Mouse (Mus musculus): ENCODE results near the gene Cd40. TPM values are rescaled to one million over a fixed set of nuclear protein-coding genes. Genes with fewer than 3 reads are reported as not detected.
A peak's percentile ranks its signal among the peaks of the same experiment; 100 is the strongest.

Gene Cd40
- polyA plus RNA-seq, 1 experiment from 2014 or later, result 7.7 TPM

DNA sequence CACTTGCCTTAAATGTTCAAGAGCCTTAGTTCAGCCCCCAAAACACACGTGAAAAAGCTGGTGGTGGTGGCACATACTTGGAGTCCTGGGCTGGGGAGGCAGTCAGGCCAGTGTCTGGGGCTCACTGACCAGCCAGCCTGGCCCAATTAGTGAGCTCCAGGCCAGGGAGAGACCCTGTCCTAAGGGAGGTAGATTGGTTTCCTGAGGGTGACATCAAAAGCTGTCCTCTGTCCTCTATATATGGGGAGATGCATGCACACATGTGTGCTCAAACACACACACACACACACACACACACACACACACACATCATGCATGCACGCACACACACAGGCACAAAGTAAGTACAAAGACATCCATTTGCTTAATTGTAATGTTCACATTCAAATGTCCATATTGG, 11.7 kb upstream of the Cd40 start:
- Histone ChIP-seq H3K27me3 (replicated peaks; ENCODE audit: control insufficient read depth, insufficient read depth, low read length) (no peaks in the 10 kb centered on the region; the same call in 1 of the 2 replicates), H3K27ac (ENCODE audit: low read depth, low read length) (no peak overlapping the region), H3K36me3 (ENCODE audit: control insufficient read depth, insufficient read depth, low read length) (no peaks in the 10 kb centered on the region), H3K4me2 (no peak overlapping the region), H3K9me3 (ENCODE audit: control insufficient read depth, low read length) (no peaks in the 10 kb centered on the region), H3K4me3 (ENCODE audit: low read depth, low read length) (no peak overlapping the region), H3K4me1 (replicated peaks; ENCODE audit: control insufficient read depth, insufficient read depth, low read length) (no peaks in the 10 kb centered on the region), H3K9ac (ENCODE audit: low read depth, low read length) (no peak overlapping the region)
- 53% methylated on average over 2 of the region's 2 CpGs for WGBS
- ATAC-seq (replicated peaks; ENCODE audit: low FRiP score) (no peak), DNase-seq (ENCODE audit: low spot score) (no peak)

DNA sequence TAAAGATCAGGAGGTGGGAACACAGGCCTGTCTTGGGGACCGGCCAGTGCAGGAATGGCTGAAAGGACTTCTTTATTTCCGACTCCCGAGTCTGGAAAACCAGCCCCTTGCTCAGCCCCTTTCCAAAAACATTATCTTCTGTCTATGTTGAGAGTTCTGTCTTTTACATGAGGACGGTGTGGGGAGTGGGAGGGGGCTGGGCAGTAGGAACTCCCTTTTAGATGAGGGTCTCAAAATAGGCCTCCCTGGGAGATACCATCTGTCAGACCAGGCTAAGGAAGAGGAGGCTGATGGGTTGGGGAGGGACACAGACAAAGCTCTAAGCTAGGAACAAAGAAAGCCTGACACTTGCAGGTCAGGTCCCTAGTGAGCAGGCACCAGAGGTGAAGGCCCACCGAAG, 6.4 kb upstream of the Cd40 start:
- WGBS, result 59% methylated on average over 5 of the region's 5 CpGs
- ATAC-seq (replicated peaks; ENCODE audit: low FRiP score) (no peak), DNase-seq (ENCODE audit: low spot score) (no peak)
- no peaks in the 10 kb centered on the region for H3K9me3 ChIP-seq (ENCODE audit: control insufficient read depth, low read length)
- no peak overlapping the region for H3K4me3 ChIP-seq (ENCODE audit: low read depth, low read length)
- H3K27ac ChIP-seq (ENCODE audit: low read depth, low read length), result no peak overlapping the region
- H3K9ac ChIP-seq (ENCODE audit: low read depth, low read length), result no peak overlapping the region
- H3K4me2 ChIP-seq, result no peak overlapping the region
- no peaks in the 10 kb centered on the region for H3K4me1 ChIP-seq (replicated peaks; ENCODE audit: control insufficient read depth, insufficient read depth, low read length)
- H3K36me3 ChIP-seq (ENCODE audit: control insufficient read depth, insufficient read depth, low read length), result no peaks in the 10 kb centered on the region
- H3K27me3 ChIP-seq (replicated peaks; ENCODE audit: control insufficient read depth, insufficient read depth, low read length), result no peaks in the 10 kb centered on the region; the same call in none of the 2 replicates

DNA sequence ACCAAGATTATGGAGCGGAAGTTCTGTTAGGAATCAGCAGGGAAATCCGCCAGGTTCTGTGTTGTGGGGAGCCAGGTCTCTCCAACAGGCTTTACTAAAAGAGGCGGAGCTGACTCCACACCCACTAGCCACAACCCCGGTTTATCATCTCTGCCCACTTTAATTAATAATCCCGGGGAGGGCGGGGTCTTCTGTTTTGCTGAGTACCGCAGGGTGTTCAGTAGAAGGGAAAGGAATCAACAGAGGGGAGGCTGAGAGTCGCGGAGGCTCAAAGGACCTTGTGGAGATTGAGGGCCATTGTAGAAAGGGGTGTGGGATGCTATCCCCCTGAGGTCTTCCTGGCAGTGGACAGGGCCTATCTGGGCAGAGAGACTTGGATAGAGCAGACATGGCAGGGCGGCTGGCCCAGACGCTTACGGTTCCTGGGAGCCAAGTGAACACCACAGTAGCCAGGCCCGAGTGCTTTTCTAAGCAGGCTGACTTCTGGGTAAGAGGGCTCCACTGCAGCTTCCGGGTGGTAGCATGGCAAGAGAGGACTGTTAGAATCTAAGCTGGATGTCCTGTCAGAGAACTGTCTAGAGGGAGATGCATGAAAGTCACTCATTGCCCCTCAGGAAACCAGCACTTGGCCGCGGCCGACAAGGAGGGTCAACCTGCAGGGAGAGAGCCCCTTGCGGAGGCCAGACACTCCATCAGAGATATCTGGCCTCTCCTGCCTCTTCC, 4.4 kb upstream of the Cd40 start:
- WGBS, result 62% methylated on average over 18 of the region's 18 CpGs
- no peak overlapping the region for H3K4me2 ChIP-seq
- DNase-seq (ENCODE audit: low spot score) (no peak), ATAC-seq (replicated peaks; ENCODE audit: low FRiP score) (no peak)
- H3K27me3 ChIP-seq (replicated peaks; ENCODE audit: control insufficient read depth, insufficient read depth, low read length), result peaks cover 16% of the 10 kb centered on the region
- H3K9me3 ChIP-seq (ENCODE audit: control insufficient read depth, low read length), result no peaks in the 10 kb centered on the region
- H3K27ac ChIP-seq (ENCODE audit: low read depth, low read length), result no peak overlapping the region
- no peak overlapping the region for H3K4me3 ChIP-seq (ENCODE audit: low read depth, low read length)
- H3K36me3 ChIP-seq (ENCODE audit: control insufficient read depth, insufficient read depth, low read length), result no peaks in the 10 kb centered on the region
- H3K9ac ChIP-seq (ENCODE audit: low read depth, low read length), result no peak overlapping the region
- H3K4me1 ChIP-seq (replicated peaks; ENCODE audit: control insufficient read depth, insufficient read depth, low read length), result no peaks in the 10 kb centered on the region

DNA sequence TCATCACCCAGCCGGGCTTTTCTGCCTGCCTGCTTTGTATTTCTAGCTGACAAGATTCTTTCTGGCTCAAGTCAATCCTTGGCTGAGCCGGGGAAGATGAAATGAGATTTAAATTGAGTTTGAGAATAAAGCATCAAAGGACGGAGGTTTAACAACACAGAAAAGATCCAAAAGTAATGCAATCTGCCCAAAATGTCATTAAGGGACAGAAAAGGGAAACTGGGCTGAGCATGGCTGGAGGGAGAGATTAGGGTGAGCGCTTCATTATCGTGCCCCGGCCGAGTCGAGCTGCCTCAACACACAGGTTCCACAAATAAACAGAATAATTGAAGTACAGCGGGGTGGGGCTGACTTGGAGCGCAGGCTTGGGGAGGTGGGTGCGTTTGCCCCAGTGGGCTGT, 3.9 kb upstream of the Cd40 start:
- H3K36me3 ChIP-seq (ENCODE audit: control insufficient read depth, insufficient read depth, low read length), result no peaks in the 10 kb centered on the region
- H3K4me3 ChIP-seq (ENCODE audit: low read depth, low read length), result no peak overlapping the region
- H3K4me1 ChIP-seq (replicated peaks; ENCODE audit: control insufficient read depth, insufficient read depth, low read length), result no peaks in the 10 kb centered on the region; the same call in 1 of the 2 replicates
- no peak overlapping the region for H3K9ac ChIP-seq (ENCODE audit: low read depth, low read length)
- DNase-seq (ENCODE audit: low spot score) (no peak), ATAC-seq (replicated peaks; ENCODE audit: low FRiP score) (no peak)
- H3K4me2 ChIP-seq, result no peak overlapping the region
- no peaks in the 10 kb centered on the region for H3K9me3 ChIP-seq (ENCODE audit: control insufficient read depth, low read length)
- H3K27me3 ChIP-seq (replicated peaks; ENCODE audit: control insufficient read depth, insufficient read depth, low read length), result peaks cover 19% of the 10 kb centered on the region
- 37% methylated on average over 11 of the region's 11 CpGs for WGBS
- no peak overlapping the region for H3K27ac ChIP-seq (ENCODE audit: low read depth, low read length)

DNA sequence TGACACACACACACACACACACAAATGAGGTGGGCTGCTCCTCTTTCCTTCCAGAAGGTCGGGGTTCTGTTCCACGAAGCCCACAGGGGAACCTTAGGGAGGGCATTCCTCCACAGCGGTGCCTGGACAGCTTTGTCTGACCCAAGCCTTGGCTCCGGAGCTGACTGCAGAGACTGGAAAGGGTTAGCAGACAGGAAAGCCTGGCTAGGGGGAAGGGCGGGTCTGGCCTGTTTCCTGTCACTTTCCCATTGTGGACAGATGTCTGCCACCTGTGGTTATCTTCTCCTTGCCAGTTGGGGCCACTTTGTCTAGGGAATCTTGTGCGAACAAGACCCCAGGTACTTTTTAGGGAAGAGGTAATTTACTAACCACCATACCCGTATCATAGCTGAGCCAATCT, 478 bp downstream of the Cd40 start:
- Histone ChIP-seq H3K4me2 (peak overlapping the region; percentile 56), H3K36me3 (ENCODE audit: control insufficient read depth, insufficient read depth, low read length) (no peaks in the 10 kb centered on the region), H3K4me3 (ENCODE audit: low read depth, low read length) (peak overlapping the region; percentile 41), H3K9ac (ENCODE audit: low read depth, low read length) (peak overlapping the region; percentile 49; the same call in 1 of the 2 replicates), H3K27me3 (replicated peaks; ENCODE audit: control insufficient read depth, insufficient read depth, low read length) (peaks cover 24% of the 10 kb centered on the region), H3K27ac (ENCODE audit: low read depth, low read length) (no peak overlapping the region; the same call in 1 of the 2 replicates), H3K9me3 (ENCODE audit: control insufficient read depth, low read length) (no peaks in the 10 kb centered on the region), H3K4me1 (replicated peaks; ENCODE audit: control insufficient read depth, insufficient read depth, low read length) (no peaks in the 10 kb centered on the region; the same call in 1 of the 2 replicates)
- WGBS, result 4% methylated on average over 7 of the region's 7 CpGs
- ATAC-seq (replicated peaks; ENCODE audit: low FRiP score), result no peak
- DNase-seq (ENCODE audit: low spot score), result no peak

DNA sequence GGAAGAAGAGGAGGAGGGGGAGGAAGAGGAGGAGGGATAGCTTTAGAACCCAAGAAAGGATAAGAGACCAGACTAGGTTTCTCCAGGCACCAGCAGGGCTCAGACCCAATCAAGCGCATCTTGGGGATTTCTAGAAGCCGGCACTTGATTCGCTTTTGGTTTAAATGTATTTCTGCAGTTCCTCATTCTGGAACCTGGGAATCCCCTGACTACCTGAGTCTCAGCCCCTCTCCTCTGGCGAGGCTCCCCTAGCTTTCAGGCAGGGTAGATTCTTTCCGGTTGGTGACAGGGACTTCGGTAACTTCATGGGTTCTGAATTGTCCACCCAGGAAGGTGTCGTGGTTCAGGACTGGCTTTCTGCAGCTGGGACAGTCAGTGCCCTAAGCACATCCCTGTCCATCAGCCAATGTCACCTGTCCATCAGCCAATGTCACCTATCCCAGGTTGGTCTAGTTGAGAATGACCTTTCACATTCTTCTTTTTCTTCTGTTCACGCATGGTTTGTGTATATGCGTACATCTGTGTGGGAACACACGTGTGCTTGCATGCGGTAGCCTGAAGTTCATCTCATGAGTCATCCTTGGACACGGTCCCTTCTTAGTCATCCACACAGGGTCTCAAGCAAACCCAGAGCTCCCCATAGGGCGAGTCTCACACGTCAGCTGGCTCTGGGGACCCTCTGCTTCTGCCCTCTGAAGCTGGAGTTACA, 1.1 kb downstream of the Cd40 start:
- Histone ChIP-seq H3K4me1 (replicated peaks; ENCODE audit: control insufficient read depth, insufficient read depth, low read length) (no peaks in the 10 kb centered on the region; the same call in 1 of the 2 replicates), H3K36me3 (ENCODE audit: control insufficient read depth, insufficient read depth, low read length) (no peaks in the 10 kb centered on the region), H3K4me3 (ENCODE audit: low read depth, low read length) (peak overlapping the region; percentile 41; the same call in 1 of the 2 replicates), H3K4me2 (peak overlapping the region; percentile 56), H3K9me3 (ENCODE audit: control insufficient read depth, low read length) (no peaks in the 10 kb centered on the region), H3K9ac (ENCODE audit: low read depth, low read length) (no peak overlapping the region), H3K27me3 (replicated peaks; ENCODE audit: control insufficient read depth, insufficient read depth, low read length) (peaks cover 24% of the 10 kb centered on the region), H3K27ac (ENCODE audit: low read depth, low read length) (no peak overlapping the region)
- ATAC-seq (replicated peaks; ENCODE audit: low FRiP score) (no peak), DNase-seq (ENCODE audit: low spot score) (no peak)
- WGBS, result 71% methylated on average over 14 of the region's 14 CpGs

DNA sequence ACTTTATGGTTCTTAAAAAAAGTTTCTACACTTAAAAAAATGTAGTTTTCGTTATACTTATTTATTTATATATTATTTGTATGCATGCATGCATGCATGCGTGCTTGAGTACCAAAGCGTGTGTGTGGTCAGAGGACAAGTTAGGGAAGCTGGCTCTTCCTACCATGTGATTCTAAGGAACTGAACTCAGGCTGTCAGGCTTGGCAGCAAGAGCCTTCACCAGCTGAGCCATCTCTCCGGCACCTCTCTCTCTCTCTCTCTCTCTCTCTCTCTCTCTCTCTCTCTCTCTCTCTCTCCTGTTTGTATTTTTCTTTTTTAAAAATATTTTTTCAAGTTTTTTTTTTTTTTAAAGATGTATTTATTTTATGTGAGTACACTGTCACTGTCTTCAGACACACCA, 4.5 kb downstream of the Cd40 start:
- Histone ChIP-seq H3K27ac (ENCODE audit: low read depth, low read length) (no peak overlapping the region), H3K4me3 (ENCODE audit: low read depth, low read length) (no peak overlapping the region), H3K27me3 (replicated peaks; ENCODE audit: control insufficient read depth, insufficient read depth, low read length) (peaks cover 17% of the 10 kb centered on the region), H3K4me1 (replicated peaks; ENCODE audit: control insufficient read depth, insufficient read depth, low read length) (no peaks in the 10 kb centered on the region; the same call in 1 of the 2 replicates), H3K4me2 (no peak overlapping the region), H3K36me3 (ENCODE audit: control insufficient read depth, insufficient read depth, low read length) (no peaks in the 10 kb centered on the region), H3K9me3 (ENCODE audit: control insufficient read depth, low read length) (no peaks in the 10 kb centered on the region), H3K9ac (ENCODE audit: low read depth, low read length) (no peak overlapping the region)
- ATAC-seq (replicated peaks; ENCODE audit: low FRiP score), result no peak
- no peak for DNase-seq (ENCODE audit: low spot score)
- WGBS, result 91% methylated on average over 4 of the region's 4 CpGs

DNA sequence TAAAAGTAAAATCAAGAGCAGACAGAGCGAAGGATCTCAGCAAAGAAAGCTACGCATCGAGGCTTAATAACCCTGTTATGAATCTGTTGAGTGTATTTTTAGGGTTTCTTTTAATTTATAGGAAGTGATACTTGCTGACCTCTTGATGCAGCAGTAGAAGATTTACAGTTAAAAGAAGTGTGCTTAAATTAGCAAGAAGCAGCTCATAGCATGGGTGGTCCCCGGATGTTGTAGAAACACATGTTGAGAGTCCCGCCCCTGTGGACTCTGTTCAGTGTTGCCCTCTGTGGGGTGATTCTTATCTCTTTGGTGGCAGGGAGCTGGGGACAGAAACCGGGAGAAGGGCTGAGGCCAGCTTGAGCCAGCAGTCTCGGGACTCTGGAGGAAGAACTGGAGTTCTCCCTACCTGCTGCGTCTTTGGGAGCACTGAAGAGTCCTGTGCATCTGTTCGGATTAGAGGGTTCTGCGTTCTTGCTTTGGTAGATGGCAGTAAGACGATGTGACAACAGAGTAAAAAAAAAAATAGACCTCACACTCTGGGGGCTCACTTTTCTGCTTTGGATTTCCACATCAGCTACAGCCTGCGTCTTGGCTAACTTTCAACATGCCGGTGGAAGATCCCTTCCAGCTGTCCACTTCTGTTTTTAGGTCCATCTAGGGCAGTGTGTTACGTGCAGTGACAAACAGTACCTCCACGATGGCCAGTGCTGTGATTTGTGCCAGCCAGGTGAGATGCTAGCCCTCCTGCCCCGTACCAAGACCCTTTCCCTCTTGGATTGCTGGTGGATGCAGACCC, 6.4 kb downstream of the Cd40 start:
- Histone ChIP-seq H3K9ac (ENCODE audit: low read depth, low read length) (no peak overlapping the region), H3K27me3 (replicated peaks; ENCODE audit: control insufficient read depth, insufficient read depth, low read length) (peaks cover 2% of the 10 kb centered on the region; the same call in 1 of the 2 replicates), H3K4me1 (replicated peaks; ENCODE audit: control insufficient read depth, insufficient read depth, low read length) (no peaks in the 10 kb centered on the region), H3K9me3 (ENCODE audit: control insufficient read depth, low read length) (no peaks in the 10 kb centered on the region), H3K27ac (ENCODE audit: low read depth, low read length) (no peak overlapping the region), H3K4me2 (no peak overlapping the region), H3K4me3 (ENCODE audit: low read depth, low read length) (no peak overlapping the region), H3K36me3 (ENCODE audit: control insufficient read depth, insufficient read depth, low read length) (no peaks in the 10 kb centered on the region)
- DNase-seq (ENCODE audit: low spot score), result no peak
- ATAC-seq (replicated peaks; ENCODE audit: low FRiP score), result no peak
- 73% methylated on average over 16 of the region's 16 CpGs for WGBS
